Mouse (Mus musculus): Measurements from ENCODE around the gene Tnfrsf25.

The Tnfrsf25 gene

DNA sequence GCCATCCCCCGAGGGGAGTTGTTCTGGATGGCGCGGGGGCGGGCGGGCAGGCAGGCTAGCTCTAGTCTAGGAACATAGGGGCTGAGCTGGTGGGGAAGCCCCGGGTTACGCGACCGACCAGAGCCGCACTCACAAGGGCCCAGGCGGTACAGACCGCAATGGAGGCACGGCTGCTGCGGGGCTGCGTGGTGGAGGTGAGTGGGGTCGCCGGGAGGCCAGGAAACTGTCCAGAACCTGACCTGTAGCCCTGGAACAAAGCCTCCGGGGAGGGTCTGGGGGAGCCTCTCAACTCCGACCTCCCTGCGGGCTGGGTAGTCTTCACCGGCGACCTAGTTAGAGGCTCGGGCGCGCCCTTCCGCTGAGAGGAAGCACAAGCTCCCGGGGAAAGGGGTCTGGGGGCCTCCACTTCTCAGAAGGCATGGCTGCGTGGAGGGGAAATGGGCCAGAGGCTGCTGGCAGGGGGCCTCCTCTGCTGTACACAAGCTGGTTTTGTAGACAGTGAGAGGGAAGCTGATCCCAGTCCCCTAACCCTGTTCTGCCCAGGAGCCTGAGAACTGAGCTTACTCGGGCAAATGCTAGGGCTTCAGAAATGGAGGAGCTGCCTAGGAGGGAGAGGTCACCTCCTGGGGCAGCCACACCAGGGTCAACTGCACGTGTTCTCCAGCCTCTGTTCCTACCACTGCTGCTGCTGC, at the start of gene Tnfrsf25:
Gene Tnfrsf25, plus strand, starts transcription at position 14 of the 692 bp plus-strand sequence.
- DNase-seq (ENCODE audit: low spot score in 2 of 2) = no peak

- no peak for DNase-seq (ENCODE audit: low spot score in 2 of 2)
These were observed 48.5 kb upstream of the Tnfrsf25 start for GRCm38 (mm10) chr4:152067280-152067679.

DNA sequence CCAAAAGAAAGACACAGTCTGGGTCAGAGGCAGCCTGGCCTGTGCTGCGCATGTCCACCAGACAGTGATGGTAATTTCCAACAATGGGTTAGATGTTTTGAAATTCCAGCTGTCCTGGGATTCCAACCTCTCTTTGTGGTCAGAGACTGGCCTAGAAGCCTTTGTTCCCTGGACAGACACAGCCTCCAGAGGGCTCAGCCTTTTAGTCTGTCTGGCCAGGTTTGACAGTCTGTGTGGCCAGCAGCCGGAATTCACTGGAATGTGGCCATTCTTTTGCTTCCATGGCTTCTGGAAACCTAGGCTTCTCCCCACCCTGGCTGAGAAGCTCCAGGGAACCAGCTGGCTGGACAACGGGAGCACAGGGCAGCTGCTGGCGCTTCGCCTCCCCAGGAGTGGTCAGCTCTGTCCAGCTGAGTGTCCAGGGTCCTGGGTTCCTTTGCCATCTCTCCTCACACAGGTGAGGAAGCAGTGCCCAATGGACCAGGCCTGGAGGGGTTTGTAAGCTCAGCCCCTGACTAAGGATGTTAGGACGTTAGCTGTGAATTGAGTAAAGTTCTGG, 47.5 kb upstream of the Tnfrsf25 start:
- peak; percentile 14 to 46 for DNase-seq (ENCODE audit: low spot score in 2 of 2)

GRCm38 (mm10) chr4:152069245-152069644, 46.5 kb upstream of the Tnfrsf25 start:
- no peak for DNase-seq (ENCODE audit: low spot score in 2 of 2)

DNA sequence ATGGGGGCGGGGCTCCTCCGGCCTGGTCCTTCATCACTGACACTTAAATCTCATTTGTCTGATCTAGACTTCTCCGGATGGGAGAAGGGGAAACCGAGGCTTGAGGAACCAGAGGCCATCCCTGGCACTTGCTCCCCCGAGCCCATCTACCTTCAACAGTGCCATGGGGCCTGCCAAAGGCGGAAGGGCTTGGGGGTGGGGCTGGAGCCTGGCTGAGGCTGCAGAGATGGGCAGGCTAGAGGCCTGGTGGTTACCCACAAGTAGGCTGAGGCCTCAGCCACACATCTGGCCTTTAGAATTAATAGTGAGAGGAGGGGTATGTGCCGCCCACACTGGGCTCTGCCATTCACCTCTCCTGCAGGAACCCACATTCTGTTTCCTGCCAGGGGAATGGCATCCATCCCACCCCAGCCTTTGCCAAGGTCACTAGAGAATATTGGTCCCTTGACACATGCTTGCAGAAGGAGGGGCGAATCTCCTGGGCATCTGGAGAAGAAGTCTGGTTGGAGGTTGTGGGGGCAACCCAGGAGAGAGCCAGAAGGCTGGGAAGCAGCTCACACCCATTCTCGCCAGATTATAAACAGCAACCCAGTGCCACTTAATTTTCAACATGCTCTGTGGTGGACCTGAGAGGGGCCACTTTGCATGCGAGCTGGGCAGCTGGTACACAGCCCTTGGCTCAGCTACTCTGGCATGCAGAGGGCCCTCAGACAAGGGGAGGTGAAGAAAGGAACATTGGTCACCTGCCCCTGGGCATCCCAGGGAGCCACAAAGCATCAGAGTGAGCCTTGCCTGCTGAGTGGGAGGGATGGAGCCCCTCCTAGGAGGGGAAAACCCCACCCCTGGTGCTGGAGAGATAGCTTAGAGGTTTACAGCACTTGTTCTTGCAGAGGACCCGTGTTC, 45.0 kb upstream of the Tnfrsf25 start:
- no peak for DNase-seq (ENCODE audit: low spot score in 2 of 2)

DNA sequence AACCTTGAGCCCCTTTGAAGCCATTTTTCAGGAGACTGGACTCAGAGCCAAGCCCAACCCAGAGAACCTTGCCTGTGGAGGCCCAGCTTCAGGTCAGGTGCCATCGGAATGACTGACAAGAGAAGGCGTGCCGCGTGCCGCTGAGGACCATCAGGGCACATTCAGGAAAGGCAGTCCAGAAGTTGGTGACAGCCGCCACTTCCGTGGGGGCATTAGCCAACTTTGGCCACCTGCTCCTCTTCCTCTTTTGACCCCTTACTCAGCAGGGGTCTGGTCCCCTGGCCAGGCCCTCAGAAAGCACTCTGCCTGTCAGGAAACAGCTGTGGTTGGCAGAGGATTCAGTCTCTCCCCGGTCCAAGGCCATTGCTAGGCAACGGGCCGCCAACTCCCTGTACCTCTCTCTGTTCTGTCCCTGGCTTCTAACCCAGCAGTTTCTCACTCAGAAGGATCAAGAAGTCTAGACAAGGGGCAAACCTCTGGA, 43.6 kb upstream of the Tnfrsf25 start, which contains the start of gene Plekhg5:
Gene Plekhg5, plus strand, starts transcription at position 378 of the 481 bp plus-strand sequence.
- peak; percentile 63 to 81 for DNase-seq (ENCODE audit: low spot score in 2 of 2)

- DNase-seq (ENCODE audit: low spot score in 2 of 2) = peak in 1 of 2 experiments; percentile 15
These were observed 43.1 kb upstream of the Tnfrsf25 start for GRCm38 (mm10) chr4:152072655-152073054.

- no peak for DNase-seq (ENCODE audit: low spot score in 2 of 2)
These were observed 42.0 kb upstream of the Tnfrsf25 start for GRCm38 (mm10) chr4:152073715-152074114.

- no peak for DNase-seq (ENCODE audit: low spot score in 2 of 2)
These were observed 41.2 kb upstream of the Tnfrsf25 start for GRCm38 (mm10) chr4:152074548-152074947.

GRCm38 (mm10) chr4:152077191-152077590, 38.5 kb upstream of the Tnfrsf25 start:
- DNase-seq (ENCODE audit: low spot score in 2 of 2) = no peak

DNA sequence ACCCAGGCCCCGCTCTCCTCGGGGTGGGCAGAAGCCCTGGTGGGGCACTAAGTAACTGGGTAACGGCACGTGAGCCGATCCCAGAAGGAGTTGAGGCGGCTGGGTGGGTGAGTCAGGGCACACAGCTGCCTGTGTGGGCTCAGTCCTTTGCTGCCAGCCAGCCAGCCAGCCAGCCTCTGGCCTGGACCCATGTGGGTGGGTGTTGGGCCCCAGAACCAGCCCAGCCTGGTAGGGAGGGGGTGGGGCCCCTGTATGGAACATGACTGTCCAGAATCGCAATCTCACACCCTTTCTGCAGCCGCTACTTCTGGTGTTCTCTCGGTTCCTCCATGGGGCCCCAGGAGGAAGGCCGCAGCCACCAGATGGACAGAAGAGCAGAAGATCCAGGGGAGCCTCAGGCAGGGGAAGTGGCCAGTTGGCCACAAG, 37.6 kb upstream of the Tnfrsf25 start:
- peak; percentile 49 to 73 for DNase-seq (ENCODE audit: low spot score in 2 of 2)

- DNase-seq (ENCODE audit: low spot score in 2 of 2) = no peak
These were observed 36.5 kb upstream of the Tnfrsf25 start for GRCm38 (mm10) chr4:152079261-152079660.

DNA sequence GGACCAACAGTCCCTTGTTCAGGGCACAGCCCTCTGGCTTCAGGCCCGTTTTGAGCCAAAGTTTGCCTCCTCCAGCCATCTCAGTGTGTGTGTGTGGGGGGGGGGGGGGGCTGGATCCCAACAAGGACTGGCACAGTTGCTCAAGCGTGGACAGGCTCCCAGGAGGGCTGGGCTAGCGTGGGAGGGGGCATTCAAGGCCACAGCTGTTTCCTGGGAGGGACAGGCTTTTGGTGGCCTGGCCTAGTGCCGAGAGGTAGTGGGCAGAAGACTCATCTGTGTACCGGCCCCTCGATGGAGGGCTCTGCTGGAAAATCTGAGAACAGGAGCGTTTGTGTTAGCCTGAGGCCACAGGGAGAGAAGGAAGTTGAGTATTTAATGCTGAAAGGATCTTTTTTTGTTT, 35.8 kb upstream of the Tnfrsf25 start:
- DNase-seq (ENCODE audit: low spot score in 2 of 2) = no peak

- peak in 1 of 2 experiments; percentile 46 for DNase-seq (ENCODE audit: low spot score in 2 of 2)
These were observed 32.0 kb upstream of the Tnfrsf25 start for GRCm38 (mm10) chr4:152083611-152084220.

DNA sequence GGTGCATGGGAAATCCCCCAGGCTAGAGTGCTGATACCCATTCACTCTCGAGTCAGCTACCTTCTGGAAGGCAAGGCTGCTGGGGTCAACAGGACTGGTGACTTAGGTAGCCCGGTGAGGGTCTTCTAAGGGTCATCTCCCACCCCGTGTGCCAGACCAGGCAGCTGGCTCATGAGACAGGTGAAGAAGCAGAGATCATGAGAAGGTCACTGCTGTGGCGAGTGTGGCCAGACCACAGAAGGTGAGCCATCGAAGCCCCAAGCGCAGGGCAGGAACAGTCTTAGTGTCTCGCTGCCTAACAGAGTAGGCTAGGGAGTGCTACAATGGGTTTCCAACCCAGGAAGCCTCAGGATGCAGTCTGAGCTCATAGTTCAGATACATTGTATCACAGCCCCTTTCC, 31.1 kb upstream of the Tnfrsf25 start:
- DNase-seq (ENCODE audit: low spot score in 2 of 2) = no peak

- DNase-seq (ENCODE audit: low spot score in 2 of 2) = peak; percentile 48 to 59
These were observed 29.1 kb upstream of the Tnfrsf25 start for GRCm38 (mm10) chr4:152086505-152087210.

DNA sequence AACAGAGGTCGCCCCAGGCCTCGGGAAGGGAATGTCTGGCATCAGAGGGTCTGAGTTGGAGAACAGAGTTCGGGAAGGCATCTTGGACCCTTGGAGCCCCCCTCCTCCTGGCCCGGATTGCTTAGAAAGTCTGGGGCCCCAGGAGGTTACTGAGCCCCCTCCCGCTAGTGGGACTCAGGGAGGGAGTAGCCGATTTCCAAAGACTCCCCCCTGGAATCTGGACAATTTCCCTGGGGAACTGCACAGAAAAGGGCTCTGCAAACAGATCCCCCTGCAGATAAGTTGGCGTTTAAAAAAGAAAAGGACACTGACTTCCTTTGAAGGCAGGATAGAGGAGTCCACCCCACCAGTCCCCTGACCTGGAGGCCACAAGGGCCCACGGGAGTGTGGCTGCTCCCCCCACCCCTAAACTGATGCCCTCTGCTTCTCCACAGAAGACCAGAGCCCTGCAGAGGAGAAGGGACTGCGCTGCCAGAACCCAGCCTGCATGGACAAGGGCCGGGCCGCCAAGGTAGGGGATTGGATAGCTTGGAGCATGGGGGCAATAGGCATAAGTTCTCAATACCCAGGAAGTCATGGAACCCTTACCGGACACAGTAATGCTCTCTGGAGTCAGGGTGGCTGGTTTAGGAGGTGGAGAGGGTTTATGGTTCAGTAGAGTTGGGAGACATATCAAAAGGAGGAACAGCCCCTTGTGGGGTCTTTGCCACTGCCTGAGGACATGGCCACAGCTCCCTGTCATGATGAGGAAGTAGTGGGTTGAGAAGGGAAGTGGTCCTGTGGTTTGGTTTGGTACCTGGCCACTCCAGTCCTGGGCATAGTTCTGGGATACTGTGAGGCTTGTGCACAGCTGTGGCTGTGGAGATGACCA, 28.3 kb upstream of the Tnfrsf25 start:
- no peak for DNase-seq (ENCODE audit: low spot score in 2 of 2)

DNA sequence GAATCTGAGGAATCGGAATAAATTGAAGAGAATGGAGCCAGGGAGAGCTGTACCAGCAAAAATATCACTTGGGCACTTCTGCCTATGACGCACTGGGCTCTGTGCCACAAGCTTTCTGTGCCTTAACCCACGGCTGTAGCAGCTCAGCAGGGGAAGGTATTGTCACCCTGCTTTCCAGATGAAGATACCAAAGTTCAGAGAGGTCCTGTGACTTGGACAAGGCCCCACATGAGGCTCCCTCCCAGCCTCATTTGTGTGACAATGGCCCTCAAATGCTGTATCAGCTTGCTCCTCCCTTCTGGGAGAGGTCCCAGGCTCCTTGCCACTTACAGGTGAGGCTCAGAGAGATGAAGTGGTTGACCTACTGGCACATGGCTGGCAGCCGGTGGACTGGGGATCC, 27.6 kb upstream of the Tnfrsf25 start:
- no peak for DNase-seq (ENCODE audit: low spot score in 2 of 2)

- no peak for DNase-seq (ENCODE audit: low spot score in 2 of 2)
These were observed 27.1 kb upstream of the Tnfrsf25 start for GRCm38 (mm10) chr4:152088556-152089120.

- DNase-seq (ENCODE audit: low spot score in 2 of 2) = no peak
These were observed 25.5 kb upstream of the Tnfrsf25 start for GRCm38 (mm10) chr4:152090191-152090590.
